Mouse (Mus musculus) lung, postnatal 0 days (tissue): ENCODE measurements around the gene Nacc1. TPM values are rescaled to one million over a fixed set of nuclear protein-coding genes. Genes with fewer than 3 reads are reported as not detected.
A peak's percentile ranks its signal among the peaks of the same experiment; 100 is the strongest.

Experiments used
- ATAC-seq: fragments of 200-750 bp; cut with Nextera tagmentation; 2 replicates; pipeline ENCODE4 v1.8.0; 2017; ENCODE audit warnings: moderate library complexity
- DNase-seq: peaks from one replicate; pipeline ENCODE4 v3.0.0-alpha.2; 2016; ENCODE audit warnings: low spot score
- H3K27ac ChIP-seq: fragments of 300-500 bp; sonication (generic); 2 replicates; pipeline ENCODE4 v1.5.1; 2014; ENCODE audit warnings: antibody characterized with exemption, mild to moderate bottlenecking, low read length, mixed read lengths
- H3K27me3 ChIP-seq: fragments of 300-500 bp; sonication (generic); replicated peaks from 2 replicates; pipeline ENCODE4 v1.6.1; 2014; ENCODE audit warnings: low read length, mixed read lengths; ENCODE audit not compliant: insufficient read depth
- H3K36me3 ChIP-seq: fragments of 300-500 bp; sonication (generic); 2 replicates; pipeline ENCODE4 v1.6.1; 2014; ENCODE audit warnings: low read length, mixed read lengths; ENCODE audit not compliant: insufficient read depth
- H3K4me1 ChIP-seq: fragments of 300-500 bp; sonication (generic); 2 replicates; pipeline ENCODE4 v1.6.1; 2014; ENCODE audit warnings: antibody characterized with exemption, low read depth, low read length, mixed read lengths; ENCODE audit not compliant: insufficient read depth
- H3K4me2 ChIP-seq: fragments of 300-500 bp; sonication (generic); replicated peaks from 2 replicates; pipeline ENCODE4 v1.6.1; 2014; ENCODE audit warnings: low read depth, mild to moderate bottlenecking, low read length, moderate library complexity, mixed read lengths
- H3K4me3 ChIP-seq: fragments of 300-500 bp; sonication (generic); 2 replicates; pipeline ENCODE4 v1.5.1; 2014; ENCODE audit warnings: low read depth, low read length
- H3K9ac ChIP-seq: fragments of 300-500 bp; sonication (generic); replicated peaks from 2 replicates; pipeline ENCODE4 v1.6.1; 2014; ENCODE audit warnings: low read depth, mild to moderate bottlenecking
- H3K9me3 ChIP-seq: fragments of 300-500 bp; sonication (generic); 2 replicates; pipeline ENCODE4 v1.6.1; 2016; ENCODE audit warnings: low read length, mixed read lengths
- CTCF ChIP-seq: IDR thresholded peaks from 2 replicates; pipeline ENCODE4 v1.5.1; 2016; ENCODE audit warnings: antibody characterized with exemption, mild to moderate bottlenecking
- EP300 ChIP-seq: IDR thresholded peaks from 2 replicates; pipeline ENCODE4 v1.6.1; 2016; ENCODE audit warnings: antibody characterized with exemption, mild to moderate bottlenecking, control low read depth
- WGBS: fragments of 180-500 bp; shearing (Covaris S2); extraction: QIAGEN DNeasy Blood & Tissue Kit; methylation state at CpG from one replicate; pipeline ENCODE4 v1.1.7; 2014; 5-methylcytosine and 5-hydroxymethylcytosine counted together
- polyA plus RNA-seq: library from polyadenylated mRNA; unstranded; fragments of >200 nt; fragmentation: Nextera tagmentation; extraction: Ambion mirVana; gene quantifications from 2 replicates; pipeline ENCODE4 v1.2.1, GENCODE M21; 2015

Gene Nacc1
- polyA plus RNA-seq, 1 experiment from 2014 or later = 7.4 TPM

DNA sequence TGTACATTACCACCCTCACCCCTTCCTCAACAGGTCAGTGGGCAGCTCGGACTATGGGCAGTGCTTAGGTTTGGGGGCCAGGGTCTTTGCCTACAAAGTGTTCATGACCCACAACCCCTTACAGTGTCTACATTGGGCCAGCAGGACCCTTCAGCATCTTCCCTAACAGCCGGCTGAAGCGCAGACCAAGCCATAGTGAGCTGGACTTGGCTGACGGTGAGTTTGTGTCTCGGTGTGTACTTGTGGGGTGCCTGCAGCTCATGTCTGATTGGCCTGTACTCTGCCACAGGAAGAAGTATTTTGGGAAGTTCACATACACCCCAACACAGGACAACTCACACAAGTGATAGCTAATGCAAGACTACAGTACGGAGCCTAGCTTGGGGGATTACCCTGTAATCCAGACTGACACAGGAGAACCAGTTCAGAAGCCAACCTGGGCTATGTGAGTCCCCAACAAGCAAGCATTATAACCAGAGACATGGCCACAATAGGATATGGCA lies 15.4 kb upstream of the Nacc1 start:
- TF ChIP-seq EP300 (no peak), CTCF (no peak)
- H3K4me3 ChIP-seq = peak overlapping the region; percentile 33
- no peaks in the 10 kb centered on the region for H3K27me3 ChIP-seq
- WGBS = 72% methylated on average over 6 of the region's 6 CpGs
- peak overlapping the region; percentile 69 for H3K4me2 ChIP-seq
- no peaks in the 10 kb centered on the region for H3K36me3 ChIP-seq
- H3K9me3 ChIP-seq = no peaks in the 10 kb centered on the region
- ATAC-seq (no peak), DNase-seq (no peak)
- no peak overlapping the region for H3K9ac ChIP-seq
- peaks cover 24% of the 10 kb centered on the region for H3K4me1 ChIP-seq
- H3K27ac ChIP-seq = 0 out of 2 replicates have a peak overlapping the region, but pooled peaks have one; percentile 20

DNA sequence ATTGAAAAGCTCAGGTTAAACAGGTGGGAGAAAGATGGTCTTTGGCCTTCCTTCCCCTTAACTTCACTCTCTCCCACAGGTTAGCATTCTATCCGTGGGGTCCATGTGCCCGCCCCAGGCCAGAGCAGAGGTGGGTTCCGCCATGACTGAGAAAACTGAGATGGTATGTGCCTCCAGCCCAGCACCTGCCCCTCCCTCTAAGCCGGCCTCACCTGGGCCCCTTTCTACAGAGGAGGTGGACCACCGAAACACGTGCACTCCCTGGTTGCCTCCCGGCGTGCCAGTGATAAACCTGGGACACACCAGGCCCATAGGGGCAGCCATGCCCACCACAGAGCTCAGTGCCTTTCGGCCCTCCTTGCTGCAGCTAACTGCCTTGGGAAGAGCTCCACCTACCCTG lies 14.9 kb upstream of the Nacc1 start:
- DNase-seq = no peak
- no peak overlapping the region for H3K27ac ChIP-seq

DNA sequence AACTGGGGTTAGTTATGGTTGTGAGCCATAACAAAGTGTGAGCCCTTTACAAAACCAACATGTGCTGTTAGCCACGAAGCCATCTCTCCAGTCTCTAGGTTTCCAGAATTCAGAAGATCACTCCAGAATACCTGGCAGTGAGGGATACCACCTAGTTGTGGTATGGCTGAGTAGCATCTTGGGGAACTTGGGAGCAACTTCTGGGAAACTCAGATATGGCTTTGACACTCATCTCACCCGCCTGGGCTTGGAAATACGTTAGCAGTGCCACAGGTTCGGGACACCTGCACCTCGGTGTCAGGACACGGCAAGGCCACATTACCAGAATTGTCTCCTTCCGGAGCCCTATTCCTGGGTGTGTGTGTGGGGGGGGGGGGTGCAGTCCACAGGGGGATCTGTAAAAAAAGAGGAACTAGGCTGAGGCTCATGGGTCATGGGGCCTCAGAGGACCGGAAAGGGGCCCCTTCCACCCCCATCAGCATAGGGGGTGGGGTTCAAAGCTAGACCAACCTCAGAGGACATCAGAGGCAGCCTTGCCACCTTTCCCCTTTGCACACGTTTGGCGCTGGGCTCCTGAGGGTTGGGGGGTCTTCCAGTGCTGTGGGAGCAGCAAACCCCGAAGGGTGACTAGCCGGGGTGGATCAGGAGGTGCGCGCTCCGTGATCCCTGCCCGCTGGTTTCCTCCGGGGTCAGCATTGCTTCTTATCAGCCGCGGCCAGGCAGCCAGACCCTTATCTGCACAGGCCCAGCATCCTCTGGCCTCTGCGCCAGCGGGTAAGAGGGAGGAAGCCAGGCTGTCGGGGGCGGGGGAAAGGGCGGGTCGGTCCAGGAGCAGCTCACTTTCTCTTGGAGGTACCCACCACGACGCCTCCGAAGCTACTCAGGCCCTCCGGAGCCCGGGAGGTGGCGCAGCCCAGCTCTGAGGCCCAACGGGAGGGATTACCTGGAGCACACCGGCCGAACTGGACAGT lies 13.6 kb upstream of the Nacc1 start, which contains the start of gene Lyl1:
Gene Lyl1, plus strand, starts transcription at position 517 of the 971 bp plus-strand sequence.
- H3K27ac ChIP-seq = peak within 1 kb of the TSS; percentile 76
- 0 out of 2 replicates have a peak, but pooled peaks cover 13% of the 10 kb centered on the region for H3K36me3 ChIP-seq
- peak within 1 kb of the TSS; percentile 26; the same call in 1 of the 2 replicates for H3K9ac ChIP-seq
- ATAC-seq (peak; percentile 69), DNase-seq (peak; percentile 81)
- H3K4me2 ChIP-seq = peak within 1 kb of the TSS; percentile 48
- peak; percentile 58 for TF ChIP-seq CTCF
- TF ChIP-seq EP300 = peak; percentile 97
- H3K4me3 ChIP-seq = peak within 1 kb of the TSS; percentile 33
- H3K9me3 ChIP-seq = no peaks in the 10 kb centered on the region
- WGBS = 15% methylated on average over 34 of the region's 34 CpGs
- H3K27me3 ChIP-seq = no peaks in the 10 kb centered on the region
- peaks cover 20% of the 10 kb centered on the region for H3K4me1 ChIP-seq

More for the DNA sequence above, 14.9 kb upstream of the Nacc1 start:
- Histone ChIP-seq H3K36me3 (0 out of 2 replicates have a peak, but pooled peaks cover 1% of the 10 kb centered on the region), H3K4me3 (peak overlapping the region; percentile 33), H3K9ac (no peak overlapping the region), H3K27me3 (no peaks in the 10 kb centered on the region), H3K4me1 (peaks cover 22% of the 10 kb centered on the region), H3K4me2 (peak overlapping the region; percentile 48), H3K9me3 (no peaks in the 10 kb centered on the region)
- no peak for TF ChIP-seq CTCF
- no peak for TF ChIP-seq EP300
- no peak for ATAC-seq
- 66% methylated on average over 9 of the region's 9 CpGs for WGBS

DNA sequence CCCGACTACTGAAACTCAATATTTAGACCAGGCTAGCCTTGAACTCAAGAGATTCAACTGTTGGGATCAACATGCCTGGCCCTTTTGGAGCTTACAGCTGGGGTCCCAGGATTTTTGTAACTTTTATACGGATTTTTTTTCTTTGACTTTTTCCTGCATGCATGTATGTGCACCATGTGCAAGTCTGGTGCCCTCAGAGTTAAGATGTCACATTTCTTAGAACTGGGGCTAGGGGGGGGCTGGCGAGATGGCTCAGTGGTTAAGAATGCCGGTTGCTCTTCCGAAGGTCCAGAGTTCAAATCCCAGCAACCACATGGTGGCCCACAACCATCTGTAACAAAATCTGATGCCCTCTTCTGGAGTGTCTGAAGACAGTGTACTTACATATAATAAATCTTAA lies 12.9 kb upstream of the Nacc1 start:
- 61% methylated on average over 5 of the region's 5 CpGs for WGBS
- ATAC-seq (no peak), DNase-seq (no peak)
- Histone ChIP-seq H3K4me2 (no peak overlapping the region), H3K4me1 (peaks cover 20% of the 10 kb centered on the region), H3K27me3 (no peaks in the 10 kb centered on the region), H3K36me3 (0 out of 2 replicates have a peak, but pooled peaks cover 13% of the 10 kb centered on the region), H3K27ac (peak overlapping the region; percentile 54), H3K9me3 (no peaks in the 10 kb centered on the region), H3K9ac (no peak overlapping the region), H3K4me3 (no peak overlapping the region)
- TF ChIP-seq EP300 (no peak), CTCF (no peak)

DNA sequence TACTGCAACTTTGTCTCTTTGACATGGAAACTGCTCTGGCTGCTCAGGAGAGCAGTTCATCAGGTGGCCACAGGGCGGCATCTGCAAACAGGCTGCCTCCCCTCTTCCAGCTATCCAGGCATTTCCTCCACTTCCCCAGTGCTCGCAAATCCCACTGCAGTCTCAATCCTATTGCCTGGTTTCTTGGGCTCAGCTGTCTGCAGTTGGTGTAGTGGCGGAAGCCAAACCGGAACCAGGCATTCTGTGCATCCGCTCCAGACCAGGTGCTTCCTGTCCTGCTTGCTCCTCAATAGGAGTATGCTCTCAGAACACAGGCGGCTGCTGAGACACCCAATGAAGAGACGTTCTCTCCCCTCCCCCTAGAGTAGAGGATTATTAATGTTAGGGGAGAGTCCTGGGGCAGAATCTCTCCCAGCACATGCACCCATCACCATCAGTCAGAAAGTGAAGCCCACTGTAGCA lies 12.2 kb upstream of the Nacc1 start:
- peaks cover 14% of the 10 kb centered on the region for H3K4me1 ChIP-seq
- ATAC-seq (peak; percentile 62), DNase-seq (peak; percentile 90)
- H3K9me3 ChIP-seq = no peaks in the 10 kb centered on the region
- TF ChIP-seq CTCF (peak; percentile 88), EP300 (peak; percentile 97)
- peak overlapping the region; percentile 83 for H3K27ac ChIP-seq
- 0 out of 2 replicates have a peak, but pooled peaks cover 13% of the 10 kb centered on the region for H3K36me3 ChIP-seq
- H3K4me3 ChIP-seq = no peak overlapping the region
- no peaks in the 10 kb centered on the region for H3K27me3 ChIP-seq
- peak overlapping the region; percentile 25 for H3K4me2 ChIP-seq
- WGBS = 48% methylated on average over 7 of the region's 7 CpGs
- H3K9ac ChIP-seq = no peak overlapping the region

DNA sequence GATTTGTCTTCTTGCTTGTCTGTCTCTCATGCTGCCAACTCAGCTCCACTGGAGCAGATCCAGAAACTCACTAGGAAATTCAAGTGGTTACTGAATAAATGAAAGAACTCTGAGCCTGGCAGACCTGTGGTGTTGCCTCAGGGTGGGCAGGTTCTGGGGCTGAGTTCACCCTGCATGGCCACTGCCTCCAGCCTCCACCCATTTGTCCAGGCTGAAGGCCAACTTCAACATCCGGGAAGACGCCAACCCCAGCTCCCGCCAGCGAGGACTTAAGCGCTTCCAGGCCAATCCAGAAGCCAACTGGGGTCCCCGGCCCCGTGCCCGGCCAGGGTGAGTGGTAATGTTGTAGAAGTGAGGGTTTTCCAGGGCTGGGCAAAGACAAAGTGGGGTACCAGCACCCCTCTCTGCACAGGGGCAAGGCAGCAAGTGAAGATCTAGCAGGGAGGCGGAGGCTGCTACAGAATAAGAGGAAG lies 11.3 kb upstream of the Nacc1 start:
- TF ChIP-seq CTCF (no peak), EP300 (0 out of 2 replicates have a peak, but pooled peaks have one; percentile 13)
- Histone ChIP-seq H3K4me2 (peak overlapping the region; percentile 25), H3K9ac (no peak overlapping the region), H3K27ac (peak overlapping the region; percentile 83), H3K4me3 (no peak overlapping the region), H3K9me3 (no peaks in the 10 kb centered on the region), H3K4me1 (peaks cover 11% of the 10 kb centered on the region), H3K27me3 (no peaks in the 10 kb centered on the region), H3K36me3 (0 out of 2 replicates have a peak, but pooled peaks cover 13% of the 10 kb centered on the region)
- ATAC-seq (peak; percentile 53), DNase-seq (peak; percentile 91)
- WGBS = 42% methylated on average over 9 of the region's 9 CpGs
